Mouse (Mus musculus): ENCODE results near the gene Aunip. TPM values are rescaled to one million over a fixed set of nuclear protein-coding genes. Genes with fewer than 3 reads are reported as not detected.

Gene Aunip
- polyA plus RNA-seq, 1 experiment from 2014 or later: 18.0 TPM

GRCm38 (mm10) chr4:134548169-134548938 lies 37.6 kb downstream of the Aunip start:
- no peak for ATAC-seq
- H3K4me1 ChIP-seq (replicated peaks): peaks cover 19% of the 10 kb centered on the region
- H3K9ac ChIP-seq: no peak overlapping the region
- H3K27ac ChIP-seq: no peak overlapping the region
- no peak overlapping the region for H3K4me2 ChIP-seq (replicated peaks)
- WGBS: 67% methylated on average over 18 of the region's 18 CpGs
- H3K4me3 ChIP-seq (replicated peaks): no peak overlapping the region
- H3K9me3 ChIP-seq: no peaks in the 10 kb centered on the region
- H3K27me3 ChIP-seq (replicated peaks): no peaks in the 10 kb centered on the region
- H3K36me3 ChIP-seq: peaks cover 16% of the 10 kb centered on the region

- ATAC-seq: no peak
- 97% methylated on average over 8 of the region's 8 CpGs for WGBS
- Histone ChIP-seq H3K27me3 (replicated peaks) (no peaks in the 10 kb centered on the region), H3K9me3 (no peaks in the 10 kb centered on the region), H3K4me3 (replicated peaks) (no peak overlapping the region), H3K9ac (no peak overlapping the region), H3K36me3 (peaks cover 16% of the 10 kb centered on the region), H3K27ac (no peak overlapping the region), H3K4me2 (replicated peaks) (no peak overlapping the region), H3K4me1 (replicated peaks) (peaks cover 19% of the 10 kb centered on the region)
These were observed 39.1 kb downstream of the Aunip start for GRCm38 (mm10) chr4:134549899-134550298.

DNA sequence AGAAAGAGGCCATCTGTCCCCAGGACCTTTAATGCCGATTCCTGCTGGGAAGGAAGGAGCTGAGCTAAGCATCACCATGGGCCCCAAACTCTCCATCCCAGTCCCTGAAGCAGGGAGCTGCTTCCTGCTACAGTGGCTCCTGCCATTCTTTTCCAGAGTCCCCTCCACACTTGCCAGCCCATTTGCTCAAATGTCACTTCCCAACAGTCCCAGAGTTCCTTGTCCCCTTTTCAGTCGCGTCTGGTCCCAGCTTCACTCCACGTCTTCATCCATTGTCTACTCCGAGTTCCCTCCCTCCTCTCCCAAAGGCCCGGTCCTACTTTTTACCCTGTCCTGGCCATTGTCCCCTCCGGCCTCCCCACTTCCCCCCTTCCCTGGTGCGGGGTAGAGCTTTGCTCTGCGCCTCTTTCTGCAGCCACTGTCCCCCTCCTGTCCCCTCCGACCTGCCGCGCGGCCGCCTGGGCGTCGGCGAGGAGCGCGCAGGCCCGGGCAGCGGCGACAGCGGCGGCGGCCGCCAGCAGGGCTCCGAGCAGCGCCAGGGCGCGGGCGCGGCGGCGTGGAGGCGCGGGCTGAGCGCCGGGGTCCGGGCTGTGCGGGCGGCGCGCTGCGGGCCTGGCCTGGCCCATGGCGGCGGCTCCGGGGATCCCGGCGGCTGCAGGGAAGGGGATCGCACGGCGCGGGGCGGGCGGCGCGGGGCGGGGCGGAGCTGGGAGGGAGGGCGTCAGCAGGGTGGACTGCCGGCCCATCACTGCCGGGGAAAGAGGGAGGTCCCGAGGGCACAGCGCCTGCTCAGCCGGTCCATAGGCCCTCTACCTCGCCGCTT lies 40.9 kb downstream of the Aunip start, which contains the start of gene Selenon:
Selenon (minus strand) TSS at position 673 of the 823 bp plus-strand sequence.
- Histone ChIP-seq H3K4me1 (replicated peaks) (peaks cover 19% of the 10 kb centered on the region), H3K4me3 (replicated peaks) (peak within 1 kb of the TSS; percentile 71), H3K9me3 (no peaks in the 10 kb centered on the region), H3K4me2 (replicated peaks) (peak within 1 kb of the TSS; percentile 84), H3K36me3 (peaks cover 16% of the 10 kb centered on the region), H3K27ac (peak within 1 kb of the TSS; percentile 79), H3K27me3 (replicated peaks) (no peaks in the 10 kb centered on the region), H3K9ac (peak within 1 kb of the TSS; percentile 92)
- ATAC-seq: peak; percentile 92
- under 1% methylated on average over 46 of the region's 67 CpGs for WGBS

DNA sequence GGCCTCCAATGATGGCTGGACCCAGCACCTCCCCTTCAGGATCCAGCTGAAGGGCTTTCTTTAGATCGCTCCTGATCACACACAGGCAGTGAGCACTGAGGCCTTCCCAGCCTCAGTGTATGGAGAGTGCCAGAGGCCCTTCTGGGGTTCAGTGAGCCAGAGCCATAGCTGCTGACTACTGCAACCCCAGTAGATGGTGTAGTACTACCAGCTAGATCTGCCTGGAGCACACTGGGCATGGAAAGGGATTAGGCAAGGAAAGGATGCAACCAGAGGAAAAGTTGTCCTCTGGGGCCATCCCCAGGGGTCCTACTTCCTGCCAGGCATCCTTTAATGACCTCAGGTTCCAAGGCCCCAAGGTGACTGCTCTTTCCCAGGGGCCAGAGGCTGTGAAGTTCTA lies 42.8 kb downstream of the Aunip start:
- ATAC-seq: no peak
- Histone ChIP-seq H3K36me3 (peaks cover 13% of the 10 kb centered on the region), H3K9ac (no peak overlapping the region), H3K27me3 (replicated peaks) (no peaks in the 10 kb centered on the region), H3K27ac (no peak overlapping the region), H3K4me2 (replicated peaks) (no peak overlapping the region), H3K4me3 (replicated peaks) (no peak overlapping the region), H3K4me1 (replicated peaks) (peaks cover 16% of the 10 kb centered on the region; the same call in 1 of the 2 replicates), H3K9me3 (no peaks in the 10 kb centered on the region)
- WGBS: 82% methylated on average over 1 of the region's 1 CpGs

- H3K27me3 ChIP-seq (replicated peaks): no peaks in the 10 kb centered on the region
- WGBS: 73% methylated on average over 8 of the region's 8 CpGs
- no peak for ATAC-seq
- no peak overlapping the region for H3K9ac ChIP-seq
- H3K27ac ChIP-seq: no peak overlapping the region
- H3K9me3 ChIP-seq: no peaks in the 10 kb centered on the region
- H3K36me3 ChIP-seq: no peaks in the 10 kb centered on the region
- no peak overlapping the region for H3K4me3 ChIP-seq (replicated peaks)
- no peak overlapping the region for H3K4me2 ChIP-seq (replicated peaks)
- peaks cover 14% of the 10 kb centered on the region; the same call in 1 of the 2 replicates for H3K4me1 ChIP-seq (replicated peaks)
These were observed 45.3 kb downstream of the Aunip start for GRCm38 (mm10) chr4:134555956-134556580.

DNA sequence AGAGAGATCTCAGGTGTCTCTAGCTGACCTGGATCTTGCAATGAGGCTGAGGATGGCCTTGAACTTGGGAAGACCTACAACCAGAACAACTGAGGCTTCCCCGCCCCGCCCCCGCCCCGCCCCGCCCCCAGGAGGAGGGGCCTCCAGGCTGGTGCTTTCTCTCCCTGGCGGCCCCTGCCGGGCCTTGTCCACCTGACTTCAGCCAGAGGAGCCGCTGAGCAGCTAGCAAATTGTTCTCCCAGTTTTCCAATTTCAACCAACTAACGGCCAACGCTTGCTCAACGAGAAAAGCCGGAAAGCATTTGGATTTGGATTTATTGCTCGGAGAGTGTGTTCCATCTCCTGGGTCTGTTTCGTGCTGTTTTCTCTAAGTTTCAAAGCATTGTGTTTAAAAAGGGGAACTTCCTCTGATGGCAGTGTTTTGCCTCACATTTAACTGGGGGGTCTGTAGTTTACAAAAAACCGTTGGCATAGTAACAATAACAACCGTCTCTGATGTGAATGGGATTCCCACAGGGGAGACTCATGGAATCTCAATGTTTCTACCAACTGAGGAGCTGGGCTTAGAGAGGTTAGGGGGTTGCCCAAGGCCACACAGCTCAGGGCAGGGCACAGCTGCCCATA lies 46.9 kb downstream of the Aunip start:
- Histone ChIP-seq H3K36me3 (no peaks in the 10 kb centered on the region), H3K9ac (no peak overlapping the region), H3K27ac (no peak overlapping the region), H3K4me1 (replicated peaks) (peaks cover 6% of the 10 kb centered on the region; the same call in 1 of the 2 replicates), H3K9me3 (no peaks in the 10 kb centered on the region), H3K4me2 (replicated peaks) (no peak overlapping the region), H3K27me3 (replicated peaks) (no peaks in the 10 kb centered on the region), H3K4me3 (replicated peaks) (no peak overlapping the region)
- 18% methylated on average over 16 of the region's 16 CpGs for WGBS
- ATAC-seq: no peak

DNA sequence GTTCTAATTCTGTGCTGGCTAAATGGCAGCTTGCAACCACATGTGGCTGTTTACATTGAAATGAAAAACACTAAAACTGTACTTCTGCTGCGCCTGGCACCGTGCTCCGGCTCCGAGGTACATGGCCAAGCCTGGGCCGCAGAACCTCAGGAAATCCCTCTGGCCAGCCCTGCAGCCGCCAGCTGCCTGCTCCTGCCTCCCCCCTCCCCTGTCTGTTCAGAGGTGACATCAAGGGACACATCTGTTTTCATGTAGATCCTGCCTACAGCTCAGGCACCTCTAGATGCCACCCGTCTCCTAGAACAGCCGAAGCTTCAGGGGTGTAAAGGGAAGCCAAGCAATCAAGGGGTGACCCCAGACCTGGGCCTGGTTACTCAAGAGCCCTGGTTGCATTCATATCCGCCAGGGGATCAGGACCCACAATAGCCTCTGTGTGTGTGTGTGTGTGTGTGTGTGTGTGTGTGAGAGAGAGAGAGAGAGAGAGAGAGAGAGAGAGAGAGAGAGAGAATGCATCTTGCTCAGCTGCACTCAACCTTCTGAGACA lies 47.8 kb downstream of the Aunip start:
- Histone ChIP-seq H3K27ac (no peak overlapping the region), H3K4me3 (replicated peaks) (no peak overlapping the region), H3K4me2 (replicated peaks) (no peak overlapping the region), H3K4me1 (replicated peaks) (peaks cover 6% of the 10 kb centered on the region; the same call in 1 of the 2 replicates), H3K9me3 (no peaks in the 10 kb centered on the region), H3K27me3 (replicated peaks) (no peaks in the 10 kb centered on the region), H3K36me3 (no peaks in the 10 kb centered on the region), H3K9ac (no peak overlapping the region)
- no peak for ATAC-seq
- WGBS: 58% methylated on average over 9 of the region's 9 CpGs

DNA sequence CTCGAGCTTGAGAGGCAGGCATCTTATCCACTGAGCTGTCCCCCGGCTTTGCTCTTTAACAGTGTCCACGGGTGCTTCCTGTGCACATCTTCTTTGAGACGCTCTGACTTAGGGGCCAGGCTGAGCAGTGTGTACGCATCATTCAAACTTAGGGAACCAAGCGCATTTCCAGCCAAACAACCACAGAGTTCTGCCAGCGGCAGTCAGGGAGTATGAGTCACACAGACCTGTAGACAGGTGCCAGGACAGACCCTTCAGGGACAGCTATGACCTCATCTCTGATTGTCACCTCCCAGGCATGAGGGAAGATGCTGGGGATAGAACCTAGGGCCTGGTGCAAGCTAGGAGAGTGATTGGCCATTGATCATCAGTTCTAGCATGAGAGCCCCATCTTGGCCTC lies 48.4 kb downstream of the Aunip start:
- H3K9me3 ChIP-seq: no peaks in the 10 kb centered on the region
- ATAC-seq: no peak
- WGBS: 77% methylated on average over 7 of the region's 7 CpGs
- no peaks in the 10 kb centered on the region for H3K36me3 ChIP-seq
- peaks cover 6% of the 10 kb centered on the region; the same call in 1 of the 2 replicates for H3K4me1 ChIP-seq (replicated peaks)
- H3K27ac ChIP-seq: no peak overlapping the region
- H3K4me3 ChIP-seq (replicated peaks): no peak overlapping the region
- H3K27me3 ChIP-seq (replicated peaks): no peaks in the 10 kb centered on the region
- H3K4me2 ChIP-seq (replicated peaks): no peak overlapping the region
- no peak overlapping the region for H3K9ac ChIP-seq

DNA sequence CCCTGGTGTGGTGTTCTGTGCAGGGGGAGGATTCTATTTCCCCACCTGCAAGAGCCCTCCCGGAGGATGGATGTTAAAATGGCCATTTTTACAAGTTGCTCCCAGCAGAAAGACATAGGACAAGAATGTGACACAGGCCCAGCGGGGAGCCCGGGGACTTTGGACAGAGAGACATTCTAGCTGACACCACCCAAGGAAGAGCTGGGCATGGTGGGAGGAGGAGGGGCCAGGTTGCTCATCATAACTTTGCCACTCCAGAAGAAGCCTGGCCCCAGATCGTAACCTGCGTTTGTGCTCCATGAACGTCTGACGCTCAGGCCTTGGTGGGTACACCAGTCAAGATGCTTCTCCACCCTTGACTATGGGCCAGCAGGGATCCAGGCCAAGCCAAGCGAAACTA lies 49.9 kb downstream of the Aunip start:
- no peak overlapping the region for H3K4me2 ChIP-seq (replicated peaks)
- 89% methylated on average over 8 of the region's 8 CpGs for WGBS
- H3K27me3 ChIP-seq (replicated peaks): no peaks in the 10 kb centered on the region
- no peak for ATAC-seq
- H3K4me3 ChIP-seq (replicated peaks): no peak overlapping the region
- peaks cover 6% of the 10 kb centered on the region; the same call in 1 of the 2 replicates for H3K4me1 ChIP-seq (replicated peaks)
- H3K9ac ChIP-seq: no peak overlapping the region
- H3K36me3 ChIP-seq: no peaks in the 10 kb centered on the region
- no peak overlapping the region for H3K27ac ChIP-seq
- H3K9me3 ChIP-seq: no peaks in the 10 kb centered on the region

DNA sequence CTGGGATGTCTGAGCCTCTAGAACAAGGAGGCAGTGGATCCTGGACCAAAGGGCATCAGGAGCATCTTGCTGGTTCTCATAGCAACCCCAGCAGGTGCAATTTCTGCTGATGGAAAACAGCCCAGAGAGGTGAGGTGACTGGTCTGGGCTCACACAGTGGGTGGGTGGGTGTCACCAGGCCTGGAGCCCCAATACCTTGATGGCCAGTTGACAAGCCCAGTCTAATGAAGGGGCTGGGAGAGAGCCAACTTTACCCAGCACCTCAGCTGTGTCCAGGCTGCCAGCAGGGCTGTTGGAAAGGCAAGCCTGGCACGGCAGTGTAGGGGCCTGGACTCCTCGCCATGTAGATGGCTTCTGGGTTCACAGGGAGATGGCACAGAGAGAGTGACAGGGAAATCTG lies 51.2 kb downstream of the Aunip start:
- WGBS: 89% methylated on average over 2 of the region's 2 CpGs
- H3K27ac ChIP-seq: no peak overlapping the region
- ATAC-seq: no peak
- H3K4me3 ChIP-seq (replicated peaks): no peak overlapping the region
- H3K4me1 ChIP-seq (replicated peaks): peaks cover 6% of the 10 kb centered on the region; the same call in 1 of the 2 replicates
- H3K9ac ChIP-seq: no peak overlapping the region
- no peaks in the 10 kb centered on the region for H3K27me3 ChIP-seq (replicated peaks)
- no peaks in the 10 kb centered on the region for H3K36me3 ChIP-seq
- no peak overlapping the region for H3K4me2 ChIP-seq (replicated peaks)
- H3K9me3 ChIP-seq: no peaks in the 10 kb centered on the region

DNA sequence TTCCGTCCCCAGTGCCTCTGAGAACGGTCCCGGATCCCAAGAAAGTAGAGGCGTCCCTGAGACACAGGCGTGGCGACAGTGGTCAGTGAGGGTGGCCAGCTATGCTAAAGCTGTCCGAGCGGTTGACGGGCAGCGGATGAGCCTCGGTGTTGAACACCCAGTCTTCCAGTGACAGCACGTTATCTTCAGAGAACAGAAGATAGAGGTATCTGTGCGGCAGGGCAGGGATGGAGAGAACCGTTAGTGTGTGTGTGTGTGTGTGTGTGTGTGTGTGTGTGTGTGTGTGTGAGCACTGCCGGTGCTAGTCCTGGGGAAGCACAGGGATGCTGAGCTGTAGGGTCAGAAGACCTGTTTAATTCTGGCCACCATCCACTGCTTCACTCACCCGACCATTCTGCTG lies 52.8 kb downstream of the Aunip start:
- Histone ChIP-seq H3K9me3 (no peaks in the 10 kb centered on the region), H3K4me2 (replicated peaks) (no peak overlapping the region), H3K36me3 (no peaks in the 10 kb centered on the region), H3K27ac (no peak overlapping the region), H3K9ac (no peak overlapping the region), H3K4me1 (replicated peaks) (no peaks in the 10 kb centered on the region; the same call in 1 of the 2 replicates), H3K27me3 (replicated peaks) (no peaks in the 10 kb centered on the region), H3K4me3 (replicated peaks) (no peak overlapping the region)
- 83% methylated on average over 16 of the region's 16 CpGs for WGBS
- no peak for ATAC-seq

Data from intestine, embryonic 15.5 days (tissue).